In genomic region chr3:9347446-9347860, GRCm38 (mm10) we compare ENCODE assay signal across 9 mouse cellular contexts.
A peak's percentile ranks its signal among the peaks of the same experiment; 100 is the strongest.
DNase-seq lines count a peak whose midpoint lies in the region; ATAC-seq lines count a peak whose summit lies in the region.
"Had no signal": no experiment of that assay in that cellular context is flagged by ENCODE, and none has a peak within 500 bp of the region (broad histone marks: within the 10 kb centered on the region; RNA-seq: fewer than 3 reads in every experiment).

No protein-coding gene starts in this region.

- no peaks in the 10 kb centered on the region for H3K36me3 ChIP-seq in heart, embryonic 10.5 days
- H3K36me3 ChIP-seq in limb, embryonic 12.5 days = no peaks in the 10 kb centered on the region
- H3K36me3 ChIP-seq in midbrain, embryonic 12.5 days = no peaks in the 10 kb centered on the region

- WGBS in heart, embryonic 10.5 days = under 1% methylated on average over 15 of the region's 15 CpGs
- WGBS in limb, embryonic 12.5 days = 1% methylated on average over 15 of the region's 15 CpGs
- WGBS in midbrain, embryonic 12.5 days = under 1% methylated on average over 15 of the region's 15 CpGs

- no peaks in the 10 kb centered on the region for H3K9me3 ChIP-seq in heart, embryonic 10.5 days
- H3K9me3 ChIP-seq in limb, embryonic 12.5 days = no peaks in the 10 kb centered on the region
- no peaks in the 10 kb centered on the region for H3K9me3 ChIP-seq in midbrain, embryonic 12.5 days

- peaks cover 14% of the 10 kb centered on the region for H3K27me3 ChIP-seq in heart, embryonic 10.5 days (ENCODE audit: insufficient read depth, poor library complexity, severe bottlenecking)
- H3K27me3 ChIP-seq in limb, embryonic 12.5 days = peaks cover 34% of the 10 kb centered on the region
- H3K27me3 ChIP-seq in midbrain, embryonic 12.5 days = peaks cover 31% of the 10 kb centered on the region

- peak; percentile 69; the same call in 1 of the 2 replicates for ATAC-seq in limb, embryonic 12.5 days (ENCODE audit: insufficient number of reproducible peaks, insufficient read depth, low FRiP score, low TSS enrichment, low read depth)
- peak; percentile 85 for ATAC-seq in midbrain, embryonic 12.5 days (ENCODE audit: low FRiP score, low read depth)
- no peak for ATAC-seq in CD4-positive, CD25-positive, alpha-beta regulatory T cell, adult 4 months

- DNase-seq in kidney, postnatal 14 days = peak; percentile 29
- DNase-seq in kidney, adult 11 months = no peak
- DNase-seq in cerebellum, postnatal 36 days = peak; percentile 13 to 15
- DNase-seq in heart, embryonic 10.5 days (ENCODE audit: low spot score) = peak; percentile 84
- peak; percentile 28 for DNase-seq in urinary bladder, postnatal 36 days (ENCODE audit: low spot score in 2 of 2)

- peaks cover 19% of the 10 kb centered on the region for H3K4me1 ChIP-seq in heart, embryonic 10.5 days
- peaks cover 19% of the 10 kb centered on the region for H3K4me1 ChIP-seq in limb, embryonic 12.5 days (replicated peaks)
- H3K4me1 ChIP-seq in midbrain, embryonic 12.5 days = peaks cover 23% of the 10 kb centered on the region

- peak overlapping the region; percentile 72 for H3K4me3 ChIP-seq in heart, embryonic 10.5 days
- H3K4me3 ChIP-seq in limb, embryonic 12.5 days (replicated peaks) = peak overlapping the region; percentile 59
- peak overlapping the region; percentile 53 for H3K4me3 ChIP-seq in midbrain, embryonic 12.5 days

- H3K9ac ChIP-seq in limb, embryonic 12.5 days (replicated peaks) = peak overlapping the region; percentile 53
- H3K9ac ChIP-seq in midbrain, embryonic 12.5 days (replicated peaks) = peak overlapping the region; percentile 62

- peak overlapping the region; percentile 98 for H3K4me2 ChIP-seq in limb, embryonic 12.5 days
- peak overlapping the region; percentile 94 for H3K4me2 ChIP-seq in midbrain, embryonic 12.5 days (replicated peaks)

- H3K27ac ChIP-seq in heart, embryonic 10.5 days = peak overlapping the region; percentile 84
- H3K27ac ChIP-seq in limb, embryonic 12.5 days = peak overlapping the region; percentile 20; the same call in 1 of the 2 replicates
- H3K27ac ChIP-seq in midbrain, embryonic 12.5 days (replicated peaks) = 0 out of 2 replicates have a peak overlapping the region, but pooled peaks have one; percentile 3
- H3K27ac ChIP-seq: macrophage had no signal

Comparison
In these comparisons a context has a peak if more than half of its experiments do, and no peak if none do; other contexts are left out.
1. H3K27ac ChIP-seq: peak in every context shown above with its lines; median percentile 84 in heart, embryonic 10.5 days; 20 in limb, embryonic 12.5 days; 3 in midbrain, embryonic 12.5 days.